Mouse (Mus musculus): ENCODE results near the gene Castor1.

Castor1 gene

DNA sequence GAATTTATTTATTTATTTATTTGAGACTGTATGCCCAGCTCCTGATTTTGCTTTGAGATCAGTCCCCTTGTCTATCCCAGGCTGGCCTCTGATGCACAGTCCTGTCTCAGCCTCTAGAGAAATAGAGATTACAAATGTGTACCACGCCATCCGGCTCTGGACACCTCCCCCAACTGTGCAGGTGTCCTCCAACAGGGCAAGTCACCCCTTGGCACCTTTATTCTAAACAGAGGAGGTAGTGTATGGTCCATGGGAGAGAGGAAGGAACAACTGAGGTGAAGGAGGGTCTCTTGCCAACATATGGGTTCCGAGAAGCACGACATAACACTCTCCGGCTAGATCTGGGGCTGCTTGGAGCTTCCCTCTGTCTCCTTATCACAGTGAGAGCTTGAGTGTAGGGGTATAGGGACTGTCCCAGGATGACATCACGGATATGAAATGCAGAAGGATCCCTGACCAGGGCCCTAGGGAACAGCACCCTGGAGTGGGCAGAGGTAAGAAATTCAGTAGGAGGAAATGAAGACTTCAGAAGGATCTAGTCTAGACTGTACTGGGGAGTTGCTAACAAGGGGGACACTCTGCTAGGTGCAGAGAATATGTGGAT, 17.1 kb downstream of the Castor1 start:
- DNase-seq (ENCODE audit: low spot score in 2 of 2) = no peak

GRCm38 (mm10) chr11:4235665-4236545, 17.9 kb downstream of the Castor1 start, which contains the start of gene Osm:
Gene Osm (plus strand): TSS chr11:4236420.
- no peak for DNase-seq (ENCODE audit: low spot score in 2 of 2)

GRCm38 (mm10) chr11:4236546-4237067, 18.6 kb downstream of the Castor1 start:
- no peak for DNase-seq (ENCODE audit: low spot score in 2 of 2)

- no peak for DNase-seq (ENCODE audit: low spot score in 2 of 2)
Observed at GRCm38 (mm10) chr11:4237389-4237912, 19.4 kb downstream of the Castor1 start.

DNA sequence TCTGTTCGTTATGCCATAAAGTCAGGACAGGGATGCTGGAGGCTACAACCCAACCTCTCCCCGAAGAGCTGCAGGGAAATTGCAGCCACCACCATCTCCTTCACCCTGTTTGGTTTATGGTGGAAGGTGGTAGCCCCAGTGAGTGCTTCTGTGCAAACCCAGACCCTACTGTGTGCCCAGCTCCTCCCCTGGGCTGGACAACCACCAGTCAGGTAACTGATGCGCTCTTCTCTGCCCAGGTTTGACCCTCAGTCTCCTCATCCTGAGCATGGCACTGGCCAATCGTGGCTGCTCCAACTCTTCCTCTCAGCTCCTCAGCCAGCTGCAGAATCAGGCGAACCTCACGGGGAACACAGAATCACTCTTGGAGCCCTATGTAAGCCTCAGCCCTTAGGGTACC, 20.1 kb downstream of the Castor1 start:
- DNase-seq (ENCODE audit: low spot score in 2 of 2) = no peak

DNA sequence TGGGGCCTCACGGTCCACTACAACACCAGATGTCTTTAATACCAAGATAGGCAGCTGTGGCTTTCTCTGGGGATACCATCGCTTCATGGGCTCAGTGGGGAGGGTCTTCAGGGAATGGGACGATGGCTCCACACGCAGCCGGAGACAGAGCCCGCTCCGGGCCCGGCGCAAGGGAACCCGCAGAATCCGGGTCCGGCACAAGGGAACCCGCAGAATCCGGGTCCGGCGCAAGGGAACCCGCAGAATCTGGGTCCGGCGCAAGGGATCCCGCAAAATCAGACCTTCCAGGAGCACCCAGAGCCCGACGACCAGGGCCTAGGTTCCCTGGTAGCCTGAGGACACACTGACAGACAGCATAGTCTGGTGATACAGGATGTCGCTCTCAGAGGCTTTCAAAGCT, 21.7 kb downstream of the Castor1 start:
- no peak for DNase-seq (ENCODE audit: low spot score in 2 of 2)

GRCm38 (mm10) chr11:4240151-4240550, 22.1 kb downstream of the Castor1 start:
- no peak for DNase-seq (ENCODE audit: low spot score in 2 of 2)

DNA sequence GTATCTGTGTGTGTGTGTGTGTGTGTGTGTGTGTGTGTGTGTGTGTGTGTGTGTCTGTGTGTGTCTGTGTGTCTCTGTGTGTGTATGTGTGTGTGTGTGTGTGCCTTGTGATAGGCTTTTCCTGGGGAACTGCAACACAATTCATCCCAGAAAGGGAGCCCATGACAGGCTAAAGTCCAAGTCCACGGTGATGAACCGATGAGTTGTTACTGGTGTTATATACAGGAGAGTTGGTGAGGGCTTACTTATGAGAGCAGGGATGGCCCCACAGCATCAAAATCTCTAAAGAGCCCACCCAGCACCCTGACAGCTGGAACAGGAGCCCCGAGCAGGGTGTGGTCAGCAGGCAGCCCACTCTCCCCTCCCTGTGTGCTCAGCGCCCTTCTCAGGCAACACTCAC, 23.2 kb downstream of the Castor1 start:
- no peak for DNase-seq (ENCODE audit: low spot score in 2 of 2)

DNA sequence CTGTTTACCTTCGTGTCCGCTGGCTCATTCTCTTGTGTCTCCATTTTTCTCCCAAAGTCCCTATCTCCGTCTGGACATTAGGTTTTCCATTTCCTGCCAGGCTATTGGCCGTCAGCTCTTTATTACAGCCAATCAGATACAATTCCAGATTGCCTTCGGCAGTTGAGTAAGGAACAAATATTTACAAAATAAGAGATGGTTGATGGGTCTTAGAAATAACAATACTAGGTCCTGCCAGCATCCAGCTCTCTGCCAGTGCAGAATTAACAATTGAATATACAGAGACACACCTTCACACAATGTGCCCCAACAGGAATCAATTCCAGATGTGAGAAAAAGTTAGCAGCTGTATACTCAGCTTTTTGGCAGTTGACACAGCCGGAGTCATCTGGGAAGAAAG, 28.1 kb downstream of the Castor1 start:
- DNase-seq (ENCODE audit: low spot score in 2 of 2) = no peak

DNA sequence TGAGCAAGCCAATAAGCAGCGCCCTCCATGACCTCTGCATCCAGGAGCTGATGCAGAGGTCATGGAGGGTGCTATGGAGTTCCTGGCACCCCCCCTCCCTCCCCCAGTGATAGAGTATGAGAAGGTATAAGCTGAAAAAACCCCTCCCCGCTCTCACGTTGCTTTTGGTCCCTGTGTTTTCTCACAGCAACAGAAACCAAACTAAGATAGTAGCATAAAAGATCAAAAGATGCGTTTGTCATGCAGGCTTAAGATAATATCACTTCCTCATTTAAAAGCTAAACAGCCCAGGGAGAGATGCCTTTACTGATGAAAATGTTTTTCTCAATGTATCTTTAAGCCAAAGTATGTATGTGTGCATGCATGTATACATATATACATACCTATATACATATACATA, 28.6 kb downstream of the Castor1 start:
- no peak for DNase-seq (ENCODE audit: low spot score in 2 of 2)

- DNase-seq (ENCODE audit: low spot score in 2 of 2) = no peak
Observed at GRCm38 (mm10) chr11:4247201-4247959, 29.4 kb downstream of the Castor1 start.

DNA sequence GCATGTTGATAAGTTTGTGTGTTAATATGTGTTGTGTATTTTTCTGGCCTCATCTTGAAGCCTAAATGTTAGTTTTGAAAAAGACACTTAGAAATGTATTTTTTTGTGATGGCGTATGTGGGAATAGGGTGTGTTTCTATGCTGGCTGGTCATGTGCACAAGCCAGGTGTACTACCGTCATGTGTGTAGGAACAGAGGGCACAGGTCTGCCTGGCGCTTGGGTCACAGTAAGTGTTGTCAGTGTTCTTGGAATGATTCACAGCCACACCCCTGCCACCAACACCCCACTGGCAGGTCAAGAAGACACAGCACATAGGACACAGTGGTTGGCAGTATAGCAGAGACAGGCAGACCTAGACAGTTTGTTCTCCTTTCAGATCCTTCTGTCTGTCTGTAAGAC, 31.1 kb downstream of the Castor1 start:
- DNase-seq (ENCODE audit: low spot score in 2 of 2) = no peak

DNA sequence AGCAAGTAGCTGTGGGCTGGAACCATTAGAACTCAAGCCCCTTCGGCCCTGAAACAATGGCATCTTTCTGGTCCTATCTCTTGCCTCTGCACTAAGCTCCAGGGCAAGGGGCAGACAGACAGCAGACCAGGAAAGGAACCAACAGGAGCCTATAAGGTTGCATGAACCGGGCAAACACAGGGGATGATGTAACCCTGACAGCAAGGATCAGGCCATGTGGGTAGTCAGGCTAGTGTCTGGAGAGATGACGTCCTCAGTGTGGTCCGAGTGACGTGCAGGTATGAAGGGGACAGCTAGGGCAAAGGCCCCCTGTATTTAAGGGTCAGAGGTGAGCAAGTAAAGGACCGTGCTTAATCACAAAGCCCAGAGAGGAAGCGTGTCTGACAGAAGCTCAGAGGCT, 32.3 kb downstream of the Castor1 start:
- DNase-seq (ENCODE audit: low spot score in 2 of 2) = no peak

GRCm38 (mm10) chr11:4251376-4251775, 33.4 kb downstream of the Castor1 start:
- no peak for DNase-seq (ENCODE audit: low spot score in 2 of 2)

DNA sequence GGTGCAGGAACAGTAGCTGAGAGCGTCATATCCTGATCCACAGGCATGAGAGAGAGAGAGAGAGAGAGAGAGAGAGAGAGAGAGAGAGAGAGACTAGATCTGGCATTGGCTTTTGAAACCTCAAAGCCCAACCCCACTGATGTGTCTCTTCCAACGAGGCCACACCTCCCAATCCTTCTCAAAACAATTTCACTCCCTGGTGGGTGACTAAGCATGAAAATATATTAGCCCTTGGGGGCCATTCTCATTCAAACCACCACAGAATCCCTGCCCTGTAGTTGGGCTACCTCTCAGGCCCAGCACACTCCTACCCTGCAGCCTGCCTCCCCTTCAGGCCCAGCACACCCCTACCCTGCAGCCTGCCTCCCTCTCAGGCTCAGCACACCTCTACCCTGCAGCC, 34.9 kb downstream of the Castor1 start:
- no peak for DNase-seq (ENCODE audit: low spot score in 2 of 2)

DNA sequence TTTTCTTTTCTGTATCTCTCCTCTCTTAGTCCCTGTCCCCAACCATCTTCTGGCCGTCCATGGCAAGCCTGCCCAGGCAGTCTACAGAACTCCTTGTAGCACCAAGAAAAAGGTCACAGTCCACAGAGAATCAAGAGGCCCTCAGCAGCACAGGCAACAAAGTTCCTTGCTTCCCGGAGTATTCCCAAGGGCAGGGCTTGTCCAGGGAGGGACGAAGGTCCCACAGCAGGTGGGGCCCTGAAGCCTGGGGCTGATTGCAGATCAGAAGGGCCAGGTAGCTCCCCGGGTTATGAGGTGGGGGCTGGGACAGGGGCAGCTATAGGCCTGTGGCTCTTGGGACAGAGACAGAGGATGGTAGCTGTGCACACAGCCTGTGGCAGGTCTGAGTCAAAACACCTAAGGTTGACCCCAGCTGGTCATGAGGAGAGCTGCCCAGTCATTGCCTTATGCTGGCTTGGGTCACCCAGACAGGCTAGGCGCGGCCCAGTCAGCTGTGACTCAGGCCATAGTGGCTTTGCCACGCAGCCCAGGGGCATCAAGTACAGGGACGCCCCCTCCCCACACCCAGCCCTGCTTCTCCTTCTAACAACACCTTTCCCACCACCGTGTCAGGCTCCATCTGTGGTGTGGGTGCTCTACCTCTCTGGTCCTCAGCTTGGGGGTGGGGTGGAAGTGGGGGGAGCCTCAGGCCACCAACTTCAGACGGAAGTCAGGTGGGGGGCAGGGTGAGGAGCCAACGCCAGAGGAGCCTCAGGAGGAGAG, 39.0 kb downstream of the Castor1 start, which contains the start of gene Lif:
Lif (plus strand) TSS at position 712 of the 762 bp plus-strand sequence.
- DNase-seq (ENCODE audit: low spot score in 2 of 2) = no peak

- DNase-seq (ENCODE audit: low spot score in 2 of 2) = no peak
Observed at GRCm38 (mm10) chr11:4257756-4258155, 39.7 kb downstream of the Castor1 start.

DNA sequence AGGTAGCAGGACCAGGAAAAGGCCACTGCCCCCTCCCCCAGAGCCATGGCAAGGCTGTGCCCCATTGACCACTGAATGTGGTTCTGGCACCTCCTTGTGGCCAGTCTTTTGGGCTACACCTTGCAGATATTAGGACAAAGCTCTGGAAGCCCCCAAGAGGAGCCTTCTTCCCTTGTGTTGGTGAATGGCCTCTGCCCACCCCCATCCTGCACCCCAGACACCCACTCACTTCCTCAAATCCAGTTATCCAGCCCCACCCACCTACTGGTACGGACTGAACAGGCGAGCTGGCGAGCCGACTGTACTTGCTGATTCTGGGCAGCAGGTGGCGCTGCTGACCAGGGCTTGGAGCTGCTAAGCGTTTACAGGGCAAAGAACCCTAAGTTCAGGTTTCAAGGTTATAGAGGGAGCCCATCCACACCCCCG, 40.6 kb downstream of the Castor1 start:
- DNase-seq (ENCODE audit: low spot score in 2 of 2) = peak; percentile 69 to 82

DNA sequence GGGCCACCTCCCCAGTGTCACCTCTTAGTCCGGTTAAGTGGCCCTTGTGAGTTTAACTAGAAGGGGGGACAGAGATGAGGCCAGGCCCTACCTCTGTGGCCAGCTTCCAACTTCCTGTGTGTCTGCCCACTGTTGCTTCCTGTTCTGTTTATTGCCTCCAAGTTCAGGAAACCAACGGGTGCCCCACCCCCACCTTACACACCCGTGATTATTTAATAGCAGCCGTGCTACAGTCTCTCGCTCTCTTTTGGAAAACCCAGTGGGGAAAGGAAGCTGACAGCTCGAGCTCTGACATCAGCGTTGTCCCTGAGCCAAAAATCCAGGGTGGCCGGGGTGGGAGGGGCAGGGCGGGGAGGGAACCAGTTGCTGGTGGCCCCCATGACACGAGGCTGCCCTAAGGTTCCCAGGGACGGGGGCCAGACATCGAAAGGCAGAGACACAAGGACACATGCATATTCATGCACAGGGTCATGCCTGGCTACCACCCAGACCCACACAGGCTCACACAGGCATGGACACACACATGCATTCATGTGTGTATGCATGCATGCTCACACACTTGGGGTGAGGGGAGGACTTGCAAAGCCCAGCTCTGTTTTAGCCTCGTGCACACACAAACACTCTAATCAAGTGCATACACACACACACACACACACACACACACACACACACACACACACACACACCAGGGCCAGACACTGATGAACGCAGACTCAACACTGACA, 42.6 kb downstream of the Castor1 start:
- no peak for DNase-seq (ENCODE audit: low spot score in 2 of 2)

- DNase-seq (ENCODE audit: low spot score in 2 of 2) = no peak
Observed at GRCm38 (mm10) chr11:4261188-4261494, 43.1 kb downstream of the Castor1 start.

GRCm38 (mm10) chr11:4261969-4262368, 43.9 kb downstream of the Castor1 start:
- DNase-seq (ENCODE audit: low spot score in 2 of 2) = no peak
